Mouse (Mus musculus) E14TG2a.4 (cell line): ENCODE measurements around the gene Vmn1r130.
"Not testable (repeated sequence)": the region's sequence is repeated elsewhere in the genome, so short reads cannot be mapped to it uniquely, and the experiment has no call there.

Experiments used
- H3K27me3 ChIP-seq: 2 replicates; pipeline ENCODE4 v1.6.1; 2014; ENCODE audit warnings: low read length, control low read depth; ENCODE audit not compliant: insufficient read depth
- H3K36me3 ChIP-seq: 2 replicates; pipeline ENCODE4 v1.6.1; 2014; ENCODE audit warnings: low read length, control low read depth; ENCODE audit not compliant: insufficient read depth
- H3K4me1 ChIP-seq: replicated peaks from 2 replicates; pipeline ENCODE4 v1.6.1; 2014; ENCODE audit warnings: low read depth, low read length, control low read depth
- H3K4me3 ChIP-seq: replicated peaks from 2 replicates; pipeline ENCODE4 v1.5.1; 2014; ENCODE audit warnings: mild to moderate bottlenecking, low read length
- H3K9me3 ChIP-seq: 2 replicates; pipeline ENCODE4 v1.6.1; 2014; ENCODE audit warnings: low read length, control low read depth

The Vmn1r130 gene

DNA sequence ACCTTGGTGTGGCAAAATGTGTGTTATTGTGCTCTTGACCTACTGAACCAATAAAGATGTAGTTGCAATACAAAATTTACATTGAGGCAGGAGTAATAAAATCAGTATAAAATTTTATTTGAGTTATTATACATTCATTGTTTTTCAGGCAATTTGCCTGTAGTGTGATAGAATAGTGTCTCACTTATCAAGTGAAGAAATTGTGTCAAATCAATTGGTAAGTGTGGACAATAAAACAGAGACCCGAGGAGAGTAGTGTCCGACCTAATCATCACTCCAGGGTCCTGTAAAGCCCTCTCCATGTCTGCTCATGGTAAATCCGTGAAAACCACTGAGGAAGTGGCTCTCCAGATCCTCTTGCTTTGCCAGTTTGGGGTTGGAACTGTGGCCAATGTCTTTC, at the start of gene Vmn1r130:
Gene Vmn1r130 (plus strand): TSS at position 301 of the 400 bp plus-strand sequence.
- not testable (repeated sequence) for H3K4me1 ChIP-seq, H3K9me3 ChIP-seq, H3K4me3 ChIP-seq, H3K36me3 ChIP-seq, H3K27me3 ChIP-seq

DNA sequence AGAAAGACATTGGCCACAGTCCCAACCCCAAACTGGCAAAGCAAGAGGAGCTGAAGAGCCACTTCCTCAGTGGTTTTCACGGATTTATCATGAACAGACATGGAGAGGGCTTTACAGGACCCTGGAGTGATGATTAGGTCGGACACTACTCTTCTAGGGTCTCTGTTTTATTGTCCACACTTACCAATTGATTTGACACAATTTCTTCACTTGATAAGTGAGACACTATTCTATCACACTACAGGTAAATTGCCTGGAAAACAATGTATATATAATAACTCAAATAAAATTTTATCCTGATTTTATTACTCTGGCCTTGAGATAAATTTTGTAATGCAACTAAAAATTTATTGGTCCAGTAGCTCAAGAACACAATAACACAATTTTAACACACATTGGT, 34.4 kb downstream of the Vmn1r130 start, which contains the start of gene Vmn1r131:
Gene Vmn1r131 (minus strand): TSS at position 101 of the 400 bp plus-strand sequence.
- not testable (repeated sequence) for H3K36me3 ChIP-seq, H3K9me3 ChIP-seq, H3K27me3 ChIP-seq, H3K4me1 ChIP-seq, H3K4me3 ChIP-seq
